Mouse (Mus musculus) E14TG2a.4 (cell line): ENCODE data around the gene Myo1d.

Experiments
- H3K27me3 ChIP-seq: 2 replicates; pipeline ENCODE4 v1.6.1; 2014; ENCODE audit warnings: low read length, control low read depth; ENCODE audit not compliant: insufficient read depth
- H3K36me3 ChIP-seq: 2 replicates; pipeline ENCODE4 v1.6.1; 2014; ENCODE audit warnings: low read length, control low read depth; ENCODE audit not compliant: insufficient read depth
- H3K4me1 ChIP-seq: replicated peaks from 2 replicates; pipeline ENCODE4 v1.6.1; 2014; ENCODE audit warnings: low read depth, low read length, control low read depth
- H3K4me3 ChIP-seq: replicated peaks from 2 replicates; pipeline ENCODE4 v1.5.1; 2014; ENCODE audit warnings: mild to moderate bottlenecking, low read length
- H3K9me3 ChIP-seq: 2 replicates; pipeline ENCODE4 v1.6.1; 2014; ENCODE audit warnings: low read length, control low read depth
- CTCF ChIP-seq: conservative IDR thresholded peaks from 2 replicates; pipeline ENCODE4 v1.5.1; 2014; ENCODE audit warnings: low read length
- NANOG ChIP-seq: IDR thresholded peaks from 2 replicates; pipeline ENCODE4 v1.6.1; 2014; ENCODE audit warnings: borderline replicate concordance, low read length, mixed read lengths
- POU5F1 ChIP-seq: IDR thresholded peaks from 2 replicates; pipeline ENCODE4 v1.6.1; 2014; ENCODE audit warnings: low read length, borderline replicate concordance

The Myo1d gene

GRCm38 (mm10) chr11:80497225-80497919, 282.5 kb downstream of the Myo1d start:
- Histone ChIP-seq H3K4me3 (no peak overlapping the region), H3K27me3 (no peaks in the 10 kb centered on the region), H3K4me1 (peaks cover 29% of the 10 kb centered on the region), H3K9me3 (no peaks in the 10 kb centered on the region), H3K36me3 (no peaks in the 10 kb centered on the region)
- no peak for TF ChIP-seq CTCF
- no peak for TF ChIP-seq POU5F1
- TF ChIP-seq NANOG, result no peak

- Histone ChIP-seq H3K9me3 (no peaks in the 10 kb centered on the region), H3K27me3 (no peaks in the 10 kb centered on the region), H3K4me3 (no peak overlapping the region), H3K4me1 (peaks cover 29% of the 10 kb centered on the region), H3K36me3 (no peaks in the 10 kb centered on the region)
- TF ChIP-seq CTCF, result no peak
- no peak for TF ChIP-seq NANOG
- no peak for TF ChIP-seq POU5F1
Measured at GRCm38 (mm10) chr11:80496640-80497039, 283.2 kb downstream of the Myo1d start.

DNA sequence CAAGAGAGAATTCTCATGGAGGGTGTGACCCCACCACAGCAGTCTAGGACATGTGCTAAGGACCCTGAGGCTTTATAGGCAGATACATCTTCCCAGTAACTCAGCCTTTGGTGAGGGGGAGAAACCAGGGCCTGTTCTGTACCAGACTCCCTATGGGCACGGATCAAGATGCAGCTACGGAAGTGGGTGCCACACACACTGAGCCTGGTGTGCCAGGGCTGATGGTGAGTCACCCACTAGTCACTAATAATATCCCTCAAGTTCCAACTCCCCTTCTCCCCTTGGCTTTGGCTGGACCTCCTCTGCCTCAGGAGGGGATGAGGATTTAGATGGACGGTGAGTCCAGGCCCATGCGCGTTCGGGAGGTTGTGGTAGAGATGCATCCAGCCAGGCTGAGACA, 283.9 kb downstream of the Myo1d start:
- TF ChIP-seq POU5F1 (no peak), CTCF (no peak), NANOG (no peak)
- H3K36me3 ChIP-seq, result no peaks in the 10 kb centered on the region
- H3K4me1 ChIP-seq, result peaks cover 33% of the 10 kb centered on the region
- no peaks in the 10 kb centered on the region for H3K27me3 ChIP-seq
- no peak overlapping the region for H3K4me3 ChIP-seq
- no peaks in the 10 kb centered on the region for H3K9me3 ChIP-seq

- H3K36me3 ChIP-seq, result no peaks in the 10 kb centered on the region
- H3K4me3 ChIP-seq, result no peak overlapping the region
- peaks cover 30% of the 10 kb centered on the region for H3K4me1 ChIP-seq
- H3K9me3 ChIP-seq, result no peaks in the 10 kb centered on the region
- no peaks in the 10 kb centered on the region for H3K27me3 ChIP-seq
- TF ChIP-seq NANOG (no peak), CTCF (no peak)
Measured at GRCm38 (mm10) chr11:80494852-80495251, 285.0 kb downstream of the Myo1d start.

GRCm38 (mm10) chr11:80493186-80493585, 286.6 kb downstream of the Myo1d start:
- TF ChIP-seq CTCF, result no peak
- no peak for TF ChIP-seq POU5F1
- no peak for TF ChIP-seq NANOG
- H3K27me3 ChIP-seq, result peaks cover 4% of the 10 kb centered on the region; the same call in 1 of the 2 replicates
- no peak overlapping the region for H3K4me3 ChIP-seq
- no peaks in the 10 kb centered on the region for H3K9me3 ChIP-seq
- H3K36me3 ChIP-seq, result no peaks in the 10 kb centered on the region
- H3K4me1 ChIP-seq, result peaks cover 16% of the 10 kb centered on the region

GRCm38 (mm10) chr11:80490831-80491230, 289.0 kb downstream of the Myo1d start:
- no peak for TF ChIP-seq POU5F1
- no peak for TF ChIP-seq CTCF
- no peak for TF ChIP-seq NANOG
- no peak overlapping the region; the same call in 1 of the 2 replicates for H3K4me3 ChIP-seq
- H3K9me3 ChIP-seq, result no peaks in the 10 kb centered on the region
- H3K27me3 ChIP-seq, result peaks cover 18% of the 10 kb centered on the region
- peaks cover 7% of the 10 kb centered on the region for H3K4me1 ChIP-seq
- H3K36me3 ChIP-seq, result no peaks in the 10 kb centered on the region

DNA sequence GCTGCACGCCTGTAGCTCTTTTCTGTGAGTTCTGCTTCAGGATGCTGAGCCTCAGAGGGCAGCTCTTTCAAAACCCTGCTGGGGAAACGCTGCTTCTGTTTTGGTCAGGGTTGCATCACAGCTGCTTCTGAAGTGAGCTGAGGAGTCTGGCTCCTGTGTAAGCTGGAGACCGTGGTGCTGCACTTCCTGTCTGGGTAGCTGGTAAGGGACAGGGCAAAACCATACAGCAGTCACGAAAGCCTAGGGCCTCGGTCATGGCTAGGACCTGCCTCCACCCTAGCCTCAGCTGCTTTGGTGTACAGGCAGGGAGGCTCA, 290.0 kb downstream of the Myo1d start:
- Histone ChIP-seq H3K4me3 (no peak overlapping the region), H3K36me3 (no peaks in the 10 kb centered on the region), H3K4me1 (peaks cover 17% of the 10 kb centered on the region), H3K27me3 (peaks cover 21% of the 10 kb centered on the region), H3K9me3 (no peaks in the 10 kb centered on the region)
- TF ChIP-seq NANOG (no peak), CTCF (no peak), POU5F1 (no peak)

GRCm38 (mm10) chr11:80489172-80489881, 290.5 kb downstream of the Myo1d start:
- Histone ChIP-seq H3K4me3 (no peak overlapping the region), H3K4me1 (peaks cover 22% of the 10 kb centered on the region), H3K36me3 (no peaks in the 10 kb centered on the region), H3K27me3 (peaks cover 21% of the 10 kb centered on the region), H3K9me3 (no peaks in the 10 kb centered on the region)
- TF ChIP-seq CTCF (no peak), POU5F1 (no peak), NANOG (no peak)
